Mouse (Mus musculus) small intestine, adult 2 months (tissue): ENCODE measurements around the gene St6galnac3.

Experiments
- CTCF ChIP-seq: fragments of 200-500 bp; IDR thresholded peaks from 2 replicates; pipeline ENCODE4 v1.5.1; 2012; ENCODE audit warnings: low read depth, mild to moderate bottlenecking, control low read depth, inconsistent platforms, low read length, moderate library complexity, mixed read lengths; ENCODE audit not compliant: insufficient replicate concordance, insufficient read length; ENCODE audit errors: extremely low read depth
- POLR2A ChIP-seq: fragments of 200-500 bp; IDR thresholded peaks from 2 replicates; pipeline ENCODE4 v1.6.1; 2012; ENCODE audit warnings: low read depth, mild to moderate bottlenecking, control low read depth, inconsistent platforms, low read length, moderate library complexity

GRCm38 (mm10) chr3:153556621-153557020 is 168.4 kb downstream of the St6galnac3 start:
- TF ChIP-seq CTCF (no peak), POLR2A (no peak)
